11 mouse cellular contexts compared by ENCODE assay signal in the genomic region with DNA sequence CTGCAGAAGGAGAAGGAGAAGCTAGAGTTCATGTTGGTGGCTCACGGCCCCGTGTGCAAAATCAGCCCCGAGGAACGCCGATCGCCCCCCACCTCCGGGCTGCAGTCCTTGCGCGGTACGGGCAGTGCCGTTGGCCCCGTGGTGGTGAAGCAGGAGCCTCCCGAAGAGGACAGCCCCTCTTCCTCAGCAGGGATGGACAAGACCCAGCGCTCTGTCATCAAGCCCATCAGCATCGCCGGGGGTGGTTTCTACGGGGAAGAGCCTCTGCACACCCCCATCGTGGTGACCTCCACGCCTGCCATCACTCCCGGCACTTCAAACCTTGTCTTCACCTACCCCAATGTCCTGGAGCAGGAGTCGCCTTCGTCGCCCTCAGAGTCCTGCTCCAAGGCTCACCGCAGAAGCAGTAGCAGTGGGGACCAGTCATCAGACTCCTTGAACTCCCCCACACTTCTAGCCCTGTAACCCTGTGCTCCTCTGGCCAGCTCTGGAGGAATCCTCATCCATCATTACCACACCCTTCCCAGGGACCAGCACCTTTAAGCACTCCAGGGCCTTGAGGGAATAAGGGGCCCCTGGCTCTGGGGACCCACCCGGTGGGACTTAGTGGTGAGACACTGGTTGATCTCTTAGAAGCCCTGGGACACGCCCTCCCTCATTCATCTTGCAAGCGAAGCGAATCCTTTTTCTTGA. TPM values are rescaled to one million over a fixed set of nuclear protein-coding genes. Genes with fewer than 3 reads are reported as not detected.
DNase-seq lines count a peak whose midpoint lies in the region; ATAC-seq lines count a peak whose summit lies in the region.
"Had no signal": no experiment of that assay in that cellular context is flagged by ENCODE, and none has a peak within 500 bp of the region (broad histone marks: within the 10 kb centered on the region; RNA-seq: fewer than 3 reads in every experiment).

No protein-coding gene starts in this region.

- H3K27ac ChIP-seq in kidney, embryonic 14.5 days (ENCODE audit: low read depth, low read length) = no peak overlapping the region
- H3K27ac ChIP-seq in forebrain, embryonic 14.5 days (ENCODE audit: low read depth, low read length) = no peak overlapping the region
- H3K27ac ChIP-seq in limb, embryonic 11.5 days (replicated peaks; ENCODE audit: low read depth, low read length) = no peak overlapping the region
- H3K27ac ChIP-seq in neural tube, embryonic 12.5 days = no peak overlapping the region
- H3K27ac ChIP-seq: gastrocnemius, adult 2 months had no signal

- H3K4me2 ChIP-seq in kidney, embryonic 14.5 days (replicated peaks; ENCODE audit: low read depth, low read length) = no peak overlapping the region; the same call in 1 of the 2 replicates
- H3K4me2 ChIP-seq in forebrain, embryonic 14.5 days (ENCODE audit: low read length) = peak overlapping the region; percentile 32; the same call in 1 of the 2 replicates
- 0 out of 2 replicates have a peak overlapping the region, but pooled peaks have one; percentile 4 for H3K4me2 ChIP-seq in limb, embryonic 11.5 days (ENCODE audit: low read depth, severe bottlenecking)
- H3K4me2 ChIP-seq in neural tube, embryonic 12.5 days (replicated peaks) = peak overlapping the region; percentile 55

- peaks cover 52% of the 10 kb centered on the region for H3K36me3 ChIP-seq in kidney, embryonic 14.5 days (ENCODE audit: control insufficient read depth, insufficient read depth, low read length)
- H3K36me3 ChIP-seq in forebrain, embryonic 14.5 days (ENCODE audit: control insufficient read depth, insufficient read depth, low read length) = no peaks in the 10 kb centered on the region
- H3K36me3 ChIP-seq in limb, embryonic 11.5 days (ENCODE audit: control insufficient read depth, insufficient read depth, low read length) = no peaks in the 10 kb centered on the region
- no peaks in the 10 kb centered on the region for H3K36me3 ChIP-seq in neural tube, embryonic 12.5 days

- peaks cover 20% of the 10 kb centered on the region; the same call in 1 of the 2 replicates for H3K4me1 ChIP-seq in kidney, embryonic 14.5 days (ENCODE audit: control insufficient read depth, insufficient read depth, low read length)
- H3K4me1 ChIP-seq in forebrain, embryonic 14.5 days (ENCODE audit: control insufficient read depth, insufficient read depth, low read length) = no peaks in the 10 kb centered on the region
- no peaks in the 10 kb centered on the region; the same call in 1 of the 2 replicates for H3K4me1 ChIP-seq in limb, embryonic 11.5 days (ENCODE audit: control insufficient read depth, insufficient read depth, low read length)
- peaks cover 18% of the 10 kb centered on the region for H3K4me1 ChIP-seq in neural tube, embryonic 12.5 days

- DNase-seq in kidney, postnatal 4 days = no peak
- DNase-seq in forebrain, embryonic 14.5 days (ENCODE audit: low spot score) = no peak
- no peak for DNase-seq in limb, embryonic 11.5 days (ENCODE audit: low spot score)
- no peak for DNase-seq in cerebellum, adult 9-11 months
- DNase-seq in thymus, postnatal 0 days (ENCODE audit: low spot score) = no peak
- DNase-seq in natural killer cell, adult 2 months (ENCODE audit: low spot score in 2 of 2) = no peak
- DNase-seq: gastrocnemius, adult 2 months; kidney, postnatal 36 days had no signal

- peak; percentile 38 for ATAC-seq in kidney, embryonic 14.5 days (ENCODE audit: low FRiP score, low TSS enrichment)
- no peak for ATAC-seq in forebrain, embryonic 14.5 days
- ATAC-seq in limb, embryonic 11.5 days (ENCODE audit: insufficient number of reproducible peaks, low FRiP score, low TSS enrichment, low read depth) = no peak
- ATAC-seq in neural tube, embryonic 12.5 days (ENCODE audit: low FRiP score, low read depth) = peak; percentile 41; the same call in 1 of the 2 replicates

- 60% methylated on average over 28 of the region's 28 CpGs for WGBS in kidney, embryonic 14.5 days
- 73% methylated on average over 28 of the region's 28 CpGs for WGBS in forebrain, embryonic 14.5 days
- 57% methylated on average over 28 of the region's 28 CpGs for WGBS in limb, embryonic 11.5 days
- WGBS in neural tube, embryonic 12.5 days = 66% methylated on average over 28 of the region's 28 CpGs

- no peaks in the 10 kb centered on the region for H3K27me3 ChIP-seq in kidney, embryonic 14.5 days (ENCODE audit: control insufficient read depth, insufficient read depth, low read length)
- H3K27me3 ChIP-seq in forebrain, embryonic 14.5 days (replicated peaks; ENCODE audit: control insufficient read depth, insufficient read depth, low read length) = no peaks in the 10 kb centered on the region
- no peaks in the 10 kb centered on the region for H3K27me3 ChIP-seq in limb, embryonic 11.5 days (ENCODE audit: control insufficient read depth, insufficient read depth, low read length)
- H3K27me3 ChIP-seq in neural tube, embryonic 12.5 days (replicated peaks) = no peaks in the 10 kb centered on the region
- H3K27me3 ChIP-seq: CH12.LX had no signal

- no peak overlapping the region for H3K9ac ChIP-seq in kidney, embryonic 14.5 days (ENCODE audit: low read depth, low read length)
- H3K9ac ChIP-seq in forebrain, embryonic 14.5 days (ENCODE audit: low read length) = no peak overlapping the region
- H3K9ac ChIP-seq in limb, embryonic 11.5 days (ENCODE audit: low read length) = no peak overlapping the region
- H3K9ac ChIP-seq in neural tube, embryonic 12.5 days = no peak overlapping the region

- no peaks in the 10 kb centered on the region for H3K9me3 ChIP-seq in kidney, embryonic 14.5 days (ENCODE audit: control insufficient read depth, low read length)
- H3K9me3 ChIP-seq in forebrain, embryonic 14.5 days (replicated peaks; ENCODE audit: control insufficient read depth, low read length) = no peaks in the 10 kb centered on the region
- H3K9me3 ChIP-seq in limb, embryonic 11.5 days (ENCODE audit: control insufficient read depth, low read length) = no peaks in the 10 kb centered on the region
- no peaks in the 10 kb centered on the region for H3K9me3 ChIP-seq in neural tube, embryonic 12.5 days

- H3K4me3 ChIP-seq in kidney, embryonic 14.5 days (ENCODE audit: low read length) = no peak overlapping the region
- no peak overlapping the region for H3K4me3 ChIP-seq in forebrain, embryonic 14.5 days (ENCODE audit: low read depth, low read length)
- H3K4me3 ChIP-seq in limb, embryonic 11.5 days (ENCODE audit: low read depth, low read length) = no peak overlapping the region
- no peak overlapping the region; the same call in 1 of the 2 replicates for H3K4me3 ChIP-seq in neural tube, embryonic 12.5 days
- H3K4me3 ChIP-seq: gastrocnemius, adult 2 months had no signal

RNA-seq across cellular contexts. Expression of gene Fosl2, which starts 17.3 kb away (rescaled TPM):
- 7.0 and 7.1 TPM in 2 replicates for polyA plus RNA-seq in kidney, embryonic 14.5 days (2014; fragmentation: Nextera tagmentation; extraction: Ambion mirVana)
- 1.8 and 2.7 TPM in 2 replicates for polyA plus RNA-seq in forebrain, embryonic 14.5 days (2014; fragmentation: Nextera tagmentation; extraction: Ambion mirVana)
- 0.55 and 0.67 TPM in 2 replicates for polyA plus RNA-seq in limb, embryonic 11.5 days (2014; fragmentation: Nextera tagmentation; extraction: Ambion mirVana)
- 0.63 and 0.72 TPM in 2 replicates for polyA plus RNA-seq in neural tube, embryonic 12.5 days (2016; fragmentation: Nextera tagmentation; extraction: Ambion mirVana)
- polyA plus RNA-seq in thymus, postnatal 0 days (2015; fragmentation: Nextera tagmentation; extraction: Ambion mirVana) = 0.78 and 0.95 TPM in 2 replicates

Comparison
In these comparisons a context has a peak if more than half of its experiments do, and no peak if none do; other contexts are left out.
1. ATAC-seq: peak in kidney, embryonic 14.5 days (single experiment) and neural tube, embryonic 12.5 days (single experiment); none in forebrain, embryonic 14.5 days (single experiment) and limb, embryonic 11.5 days (single experiment).